Mouse (Mus musculus): ENCODE results near the gene Cfap73.
A peak's percentile ranks its signal among the peaks of the same experiment; 100 is the strongest.

Cfap73 gene

DNA sequence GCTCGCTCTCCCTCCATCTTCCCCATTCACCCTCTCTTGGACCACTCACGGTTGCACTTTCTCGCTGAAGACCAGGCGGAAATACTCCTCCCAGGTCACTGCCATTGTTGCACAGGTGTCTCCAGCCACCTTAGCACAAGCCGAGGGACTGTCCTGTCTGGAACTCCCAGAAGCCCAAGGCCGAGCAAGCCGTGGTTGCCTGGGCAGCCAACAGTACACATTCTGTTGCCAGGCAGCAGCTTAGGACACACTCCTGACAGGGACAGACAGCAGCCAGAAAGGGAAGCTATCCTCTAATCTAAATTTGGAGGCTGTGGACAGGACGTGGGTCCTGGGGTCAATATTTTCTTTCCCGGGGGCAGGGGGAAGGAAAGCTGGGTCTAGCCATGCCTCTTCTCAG, at the start of gene Cfap73:
Gene Cfap73, minus strand, starts transcription at position 105 of the 400 bp plus-strand sequence.
- no peak for DNase-seq (ENCODE audit: low spot score in 2 of 2)

DNA sequence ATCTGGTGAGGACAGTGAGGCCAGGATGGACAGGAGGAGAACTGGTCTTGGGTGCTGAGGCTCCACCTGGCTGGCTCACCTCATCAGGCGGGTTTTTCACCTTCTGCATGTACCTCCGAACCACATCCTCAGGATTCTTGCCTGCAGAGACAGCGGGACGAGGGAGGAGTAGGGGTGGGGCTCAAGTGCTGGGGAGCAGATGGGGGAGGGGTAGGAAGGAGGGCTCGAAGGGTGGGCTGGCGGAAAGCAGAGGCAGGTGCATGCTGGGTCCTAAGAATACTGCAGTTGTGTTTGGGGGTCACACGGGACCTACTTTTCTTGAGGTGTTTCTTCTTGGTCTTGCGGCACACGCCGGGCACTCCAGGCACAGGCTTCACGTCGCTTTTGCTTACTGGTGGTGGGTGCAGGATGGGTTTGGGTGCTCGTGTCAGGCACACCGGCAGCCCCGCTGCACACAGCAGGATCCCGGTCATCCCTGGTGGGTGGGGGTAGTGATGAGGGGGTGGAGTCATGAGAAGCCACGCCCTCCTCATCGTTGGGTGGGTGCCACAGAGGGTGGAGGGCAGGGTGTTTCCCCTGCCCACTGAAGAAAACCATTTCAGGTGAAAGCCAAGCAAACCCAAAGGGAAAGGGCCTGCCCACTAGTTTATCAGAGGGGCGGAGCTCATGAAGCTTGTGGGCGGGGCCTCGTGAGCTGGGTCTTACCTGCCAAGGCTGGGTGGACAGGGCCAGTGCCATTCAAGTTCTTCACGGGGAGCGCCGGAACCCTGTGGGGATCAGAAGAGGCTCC, 49.1 kb upstream of the Cfap73 start:
- DNase-seq (ENCODE audit: low spot score in 2 of 2), result no peak

DNA sequence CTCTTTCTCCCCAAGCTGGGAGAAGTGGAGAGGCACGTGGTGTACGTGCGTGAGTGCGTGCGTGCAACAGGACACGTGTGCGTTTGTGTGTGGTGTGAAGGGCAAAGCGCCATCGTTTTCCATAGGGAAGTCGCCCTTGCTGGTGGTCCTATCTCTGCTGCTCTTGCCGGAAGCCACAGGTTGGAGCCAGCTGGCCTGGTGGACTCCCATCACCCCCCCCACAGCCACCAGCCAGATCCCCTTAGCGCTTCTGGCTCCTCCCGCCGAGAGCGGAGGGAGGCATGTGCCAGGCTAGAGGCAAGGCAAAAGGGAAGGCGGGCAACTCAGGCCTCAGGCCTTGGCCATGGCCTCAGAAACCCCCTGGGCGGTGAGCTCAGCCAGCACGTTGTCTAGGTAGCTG, 46.9 kb upstream of the Cfap73 start:
- no peak for DNase-seq (ENCODE audit: low spot score in 2 of 2)

DNA sequence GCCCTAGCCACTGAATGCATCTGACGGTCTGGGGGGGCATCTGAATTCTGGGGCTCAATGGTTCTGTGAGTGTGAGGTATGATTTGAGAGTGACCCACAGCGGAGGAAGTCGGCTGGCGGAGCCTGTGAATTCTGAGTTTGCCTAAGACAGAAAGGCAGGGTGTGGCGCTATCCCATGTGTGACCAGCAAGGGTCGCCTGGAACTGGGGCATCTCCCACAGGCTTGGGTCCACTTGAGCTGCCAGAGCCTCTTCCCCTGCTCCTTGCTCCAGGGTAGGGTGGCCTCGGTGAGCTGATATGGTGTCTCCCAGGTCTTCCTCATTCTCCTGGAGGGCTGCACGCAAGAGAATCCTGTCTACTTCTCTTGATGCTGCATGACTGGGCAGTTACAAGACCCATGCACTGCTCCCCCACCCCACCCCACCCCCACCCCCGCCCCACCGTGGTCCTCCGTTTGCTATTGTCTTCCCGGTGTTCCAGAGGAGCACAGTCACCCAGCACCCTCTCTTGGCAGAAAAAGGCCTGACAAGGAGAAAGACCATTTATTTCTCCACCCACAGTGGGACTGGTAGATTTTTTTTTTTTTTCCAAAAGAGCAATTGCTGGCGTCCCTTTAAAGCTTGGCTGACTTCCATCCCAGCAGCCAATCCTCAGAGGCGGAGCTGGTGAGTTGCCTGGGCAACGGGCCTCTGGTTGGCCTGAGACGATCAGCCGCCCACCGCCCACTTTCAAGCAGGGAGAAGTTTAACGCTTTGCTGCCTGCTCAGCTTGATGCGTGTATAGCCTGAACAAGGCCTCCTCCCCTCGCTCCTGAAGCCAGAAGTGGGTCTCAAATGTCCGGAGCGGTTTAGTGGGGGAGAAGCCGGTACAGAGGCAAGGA, 45.9 kb upstream of the Cfap73 start:
- DNase-seq (ENCODE audit: low spot score in 2 of 2), result peak; percentile 83 to 87

DNA sequence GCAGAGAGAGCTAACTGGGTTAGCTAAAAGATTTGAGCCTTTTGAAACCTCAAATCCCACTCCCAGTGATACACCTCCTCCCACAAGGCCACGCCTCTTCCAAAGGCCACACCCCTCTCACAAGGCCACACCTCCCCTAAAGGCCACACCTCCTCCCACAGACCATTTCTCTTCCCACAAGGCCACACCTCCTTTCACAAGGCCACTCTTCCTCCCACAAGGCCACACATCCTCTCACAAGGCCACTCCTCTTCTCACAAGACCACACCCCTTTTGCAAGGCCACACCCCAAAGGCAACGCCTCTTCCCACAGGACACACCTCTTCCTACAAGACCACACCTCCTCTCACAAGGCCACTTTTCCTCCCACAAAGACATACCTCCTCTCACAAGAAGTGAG, 43.5 kb upstream of the Cfap73 start:
- no peak for DNase-seq (ENCODE audit: low spot score in 2 of 2)

DNA sequence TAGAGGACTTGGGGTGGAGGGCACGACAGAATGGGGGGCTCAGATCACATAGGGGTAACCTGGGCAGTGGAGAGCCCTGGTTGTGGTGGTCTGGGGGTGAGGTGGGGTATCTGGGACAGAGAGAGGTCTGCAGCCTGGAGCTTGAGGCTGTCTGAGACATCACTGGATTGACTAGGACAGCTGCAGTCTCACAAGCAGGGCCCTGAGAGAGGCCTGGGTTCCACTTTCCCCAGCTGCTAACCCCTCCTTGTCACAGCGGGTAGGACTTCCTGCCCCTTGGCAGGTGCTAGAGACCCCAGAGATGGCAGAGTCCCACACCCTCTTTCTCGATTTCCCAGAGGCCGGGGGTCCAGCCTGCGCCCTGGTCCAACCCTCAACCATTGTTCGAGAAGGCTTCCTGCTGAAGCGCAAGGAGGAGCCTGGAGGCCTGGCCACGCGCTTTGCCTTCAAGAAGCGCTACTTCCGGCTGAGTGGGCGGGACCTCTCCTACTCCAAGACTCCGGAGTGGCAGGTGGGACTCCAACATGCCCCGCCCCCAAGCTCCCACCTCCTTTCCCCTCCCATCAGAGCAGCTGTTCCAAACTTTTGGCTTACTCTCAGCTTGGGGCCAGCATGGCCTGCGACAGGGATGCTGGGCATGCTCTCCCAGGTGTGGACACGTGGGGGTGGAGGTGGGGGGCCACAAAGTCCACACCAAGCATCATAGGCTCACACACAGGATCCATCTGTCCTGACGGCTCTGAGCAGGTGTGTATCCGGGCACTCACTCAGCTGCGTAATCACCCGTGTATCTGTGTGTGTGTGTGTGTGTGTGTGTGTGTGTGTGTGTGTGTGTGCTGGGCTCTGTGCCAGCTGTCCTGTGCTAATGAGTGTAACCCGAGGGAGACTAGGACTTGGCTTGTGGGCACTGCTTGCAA, 40.5 kb upstream of the Cfap73 start:
- no peak for DNase-seq (ENCODE audit: low spot score in 2 of 2)

DNA sequence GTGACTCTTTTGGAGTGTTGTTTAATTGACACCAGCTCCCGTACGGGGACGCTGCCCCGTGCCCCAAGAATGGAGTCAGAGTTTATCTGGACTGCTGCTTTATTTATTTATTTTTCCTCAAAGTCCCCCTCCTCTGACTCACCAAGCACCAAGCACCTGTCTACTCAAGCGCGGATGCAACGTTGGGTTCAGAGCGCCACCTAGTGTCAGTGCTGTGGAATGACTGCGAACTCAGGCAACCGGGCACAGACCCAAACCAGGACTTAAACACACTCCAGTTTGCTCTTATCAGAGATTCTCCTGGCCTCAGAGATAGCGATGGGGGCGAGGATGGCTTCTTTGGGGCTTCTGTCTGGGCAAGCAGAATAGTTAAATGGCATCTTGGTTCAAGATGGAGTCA, 39.6 kb upstream of the Cfap73 start:
- no peak for DNase-seq (ENCODE audit: low spot score in 2 of 2)

DNA sequence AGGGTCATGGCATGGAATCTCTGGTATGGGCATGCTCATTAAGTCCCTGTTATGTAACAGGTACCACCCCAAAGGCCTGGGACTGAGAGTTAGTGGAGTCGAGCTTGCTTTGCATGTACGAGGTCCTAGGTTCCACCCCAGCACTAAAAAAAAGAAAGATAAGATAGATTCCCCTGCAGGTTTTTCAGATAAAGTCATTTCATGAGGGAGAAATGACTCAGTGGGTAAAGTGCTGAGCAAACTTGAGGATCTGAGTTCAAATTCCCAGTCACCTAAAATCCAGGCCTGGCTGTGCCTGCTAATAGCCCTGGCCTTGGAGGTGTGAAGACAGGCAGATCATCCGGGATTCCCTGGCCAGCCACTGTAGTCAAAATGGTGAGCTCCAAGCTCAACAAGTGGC, 37.8 kb upstream of the Cfap73 start:
- no peak for DNase-seq (ENCODE audit: low spot score in 2 of 2)

DNA sequence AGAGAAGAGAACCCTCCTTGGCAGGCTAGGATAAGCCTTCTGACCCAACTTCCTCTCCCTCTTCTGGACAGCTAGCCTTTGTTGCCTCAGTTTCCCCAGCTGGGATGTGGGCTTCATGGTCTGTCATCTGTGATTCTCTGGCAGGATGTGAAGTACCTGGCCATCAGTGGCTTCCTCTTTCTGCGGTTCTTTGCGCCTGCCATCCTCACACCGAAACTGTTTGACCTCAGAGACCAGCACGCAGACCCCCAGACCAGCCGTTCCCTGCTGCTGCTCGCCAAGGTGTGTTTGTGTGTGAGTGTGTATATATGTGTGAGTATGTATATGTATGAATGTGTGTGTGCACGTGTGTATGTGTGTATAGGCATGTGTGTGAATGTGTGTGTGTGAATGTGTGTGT, 36.1 kb upstream of the Cfap73 start:
- DNase-seq (ENCODE audit: low spot score in 2 of 2), result no peak

DNA sequence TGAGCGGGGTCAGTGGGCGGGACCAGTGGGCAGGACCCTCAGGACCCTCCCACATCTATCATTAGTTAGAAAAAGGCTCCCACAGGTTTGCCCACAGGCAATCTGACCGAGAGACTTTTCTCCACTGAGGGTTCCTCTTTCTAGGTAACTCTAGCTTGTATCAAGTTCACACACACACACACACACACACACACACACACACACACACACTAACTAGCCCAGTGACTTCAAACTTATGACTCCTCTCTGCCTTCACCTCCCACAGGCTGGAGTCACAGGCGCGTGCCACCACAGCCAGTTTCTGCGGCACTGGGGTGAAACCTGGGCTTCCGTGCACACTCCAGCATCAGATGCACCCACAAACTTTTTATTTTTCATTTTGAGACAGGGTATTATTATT, 34.7 kb upstream of the Cfap73 start:
- no peak for DNase-seq (ENCODE audit: low spot score in 2 of 2)

DNA sequence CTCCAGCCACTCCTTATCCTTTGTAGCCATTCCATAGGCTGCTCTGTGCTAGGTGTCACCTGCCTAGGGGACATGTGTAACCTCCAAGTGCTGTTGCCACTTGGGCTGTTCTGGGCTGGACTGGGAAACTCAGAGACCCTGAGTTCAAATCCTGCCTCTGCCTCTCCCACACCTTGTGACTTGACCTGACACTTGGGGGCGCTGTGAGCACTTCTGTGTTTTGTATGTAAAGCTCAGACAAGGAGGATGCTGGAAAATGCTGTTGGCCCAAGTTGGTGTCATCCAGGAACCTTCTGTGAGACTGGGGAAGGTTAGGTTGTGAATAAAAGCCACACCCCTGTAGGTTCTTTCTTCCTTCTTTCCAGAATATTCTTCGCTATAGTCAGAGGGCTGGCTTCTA, 30.9 kb upstream of the Cfap73 start:
- DNase-seq (ENCODE audit: low spot score in 2 of 2), result no peak

DNA sequence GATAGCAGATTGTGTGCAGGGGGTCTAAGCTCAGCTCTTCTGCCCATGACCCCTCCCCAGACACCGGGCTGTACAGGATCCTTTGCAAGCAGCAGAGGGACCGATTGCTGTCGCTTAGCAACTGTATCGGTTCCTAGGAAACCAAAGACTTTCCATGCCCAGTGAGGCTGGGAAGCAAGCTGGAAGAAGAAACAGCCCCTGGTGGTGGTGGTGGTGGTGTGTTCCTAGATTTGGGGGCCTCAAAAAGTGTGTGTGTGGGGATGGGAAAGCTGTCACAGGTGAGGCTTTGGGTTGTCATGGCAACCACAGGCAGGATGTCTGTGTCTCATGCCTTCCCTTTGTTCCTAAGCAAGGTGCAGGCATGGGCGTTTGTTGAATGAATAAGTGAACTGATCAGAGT, 26.8 kb upstream of the Cfap73 start:
- no peak for DNase-seq (ENCODE audit: low spot score in 2 of 2)

DNA sequence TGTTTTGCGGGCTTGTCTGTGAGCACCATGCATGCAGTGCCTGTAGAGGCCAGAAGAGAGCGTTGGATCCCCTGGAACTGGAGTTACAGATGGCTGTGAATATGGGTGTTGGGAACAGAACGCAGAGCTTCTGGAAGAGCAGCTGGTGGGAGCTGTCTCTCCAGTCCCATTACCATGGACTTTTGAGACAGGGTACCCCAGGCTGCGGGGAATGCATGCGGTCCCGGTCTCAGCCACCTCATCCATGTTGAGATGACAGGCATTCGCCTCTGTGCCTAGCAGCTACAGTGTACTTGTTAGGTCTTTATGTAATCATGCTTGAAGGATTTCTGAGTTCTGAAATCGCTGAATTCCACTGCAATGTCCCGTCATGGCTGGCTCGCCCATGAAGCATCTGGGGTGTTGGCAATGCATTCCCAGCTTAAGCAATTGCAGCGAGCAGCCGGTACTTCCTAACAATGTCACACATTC, 22.3 kb upstream of the Cfap73 start:
- DNase-seq (ENCODE audit: low spot score in 2 of 2), result no peak

DNA sequence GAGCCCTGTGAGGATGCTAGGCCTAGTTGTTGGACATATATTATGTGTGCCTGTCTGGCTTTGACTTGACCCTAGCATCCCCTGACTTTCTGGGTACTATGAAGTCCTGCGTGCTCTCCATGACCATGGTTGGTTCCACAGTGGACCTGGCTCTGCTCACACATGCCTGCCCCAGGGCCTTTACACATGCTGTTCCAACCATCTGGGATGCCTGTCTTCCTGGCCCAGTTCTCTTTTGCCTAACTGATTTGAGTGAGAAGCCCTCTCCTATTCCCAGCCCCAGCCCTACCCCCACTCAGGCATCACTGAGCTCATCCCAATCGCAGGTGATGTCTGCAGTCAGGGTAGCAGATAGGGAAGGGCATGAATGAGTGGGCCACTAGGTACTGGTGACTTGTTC, 19.8 kb upstream of the Cfap73 start:
- no peak for DNase-seq (ENCODE audit: low spot score in 2 of 2)

DNA sequence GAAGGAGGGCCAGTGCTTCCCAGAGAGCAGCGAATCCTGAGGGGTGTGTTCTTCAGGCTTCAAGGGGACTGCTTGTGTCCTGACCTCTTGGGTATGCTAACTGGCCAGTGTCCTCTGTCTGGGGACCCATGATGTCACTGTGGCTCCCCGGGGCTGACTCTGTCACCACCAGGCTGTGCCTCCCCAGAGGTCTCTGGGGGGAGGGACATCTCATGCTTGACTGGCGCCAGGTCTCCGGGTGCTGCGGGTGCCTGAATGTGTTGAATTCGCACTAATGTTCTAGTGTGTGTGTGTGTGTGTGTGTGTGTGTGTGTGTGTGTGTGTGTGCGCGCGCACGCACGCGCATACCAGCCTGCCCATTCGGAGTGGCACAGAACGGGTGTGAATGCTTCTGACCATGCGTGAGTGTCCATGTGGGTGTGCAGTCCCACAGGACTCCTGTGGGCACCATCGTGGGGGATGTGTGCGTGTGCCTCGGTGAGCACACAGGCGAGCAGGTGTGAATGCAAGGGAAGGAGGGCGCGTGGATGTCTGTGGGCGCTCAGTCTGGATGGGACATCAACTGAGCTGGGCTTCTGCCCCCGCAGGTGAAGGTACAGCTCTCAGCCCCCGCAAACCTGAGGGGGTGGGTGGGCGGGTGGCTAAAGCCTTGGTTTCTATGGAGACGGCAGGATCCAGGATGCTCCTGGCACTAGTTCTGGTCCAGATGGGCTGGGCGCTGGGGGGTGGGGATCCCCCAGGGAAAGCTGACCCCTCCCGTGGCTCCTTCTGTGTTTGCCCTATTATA, 19.1 kb upstream of the Cfap73 start:
- no peak for DNase-seq (ENCODE audit: low spot score in 2 of 2)

DNA sequence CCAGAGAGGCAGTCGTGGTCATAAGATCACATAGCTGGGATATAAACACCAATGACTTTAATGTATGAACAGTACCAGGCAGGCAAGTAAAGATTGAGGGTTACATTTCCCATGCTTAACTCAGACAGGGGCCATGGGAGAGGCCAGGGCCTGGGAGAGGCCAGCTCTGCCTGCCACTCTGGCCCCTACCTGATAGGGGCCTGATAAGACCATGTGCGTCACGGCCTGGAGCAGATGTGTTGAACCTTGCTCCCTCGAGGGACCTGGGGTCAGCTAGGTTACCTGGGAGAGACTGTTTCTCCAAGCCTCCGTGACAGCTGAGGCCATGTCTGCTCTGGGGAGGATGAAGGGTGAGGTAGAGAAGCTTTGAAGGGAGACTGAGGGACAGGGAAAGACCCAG, 17.2 kb upstream of the Cfap73 start:
- no peak for DNase-seq (ENCODE audit: low spot score in 2 of 2)

DNA sequence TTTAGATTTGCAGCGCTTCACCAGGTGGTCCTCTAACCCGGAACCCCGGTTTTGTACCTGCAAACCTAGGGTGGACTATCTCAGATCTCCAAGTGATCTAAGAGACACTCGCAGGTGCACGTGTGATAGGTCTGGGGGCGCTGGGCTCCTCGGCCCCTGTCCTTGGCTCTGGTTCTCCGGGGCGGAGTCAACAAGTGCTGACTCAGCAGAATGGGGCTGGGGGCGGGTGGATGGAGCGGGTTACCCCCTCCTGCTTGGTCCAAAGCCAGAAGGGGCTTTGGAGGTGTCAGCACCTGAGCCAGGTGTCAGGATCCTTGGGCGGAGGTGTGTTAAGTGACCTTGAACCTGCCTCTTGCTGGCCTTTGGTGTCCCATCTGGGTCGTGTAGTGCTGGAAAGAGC, 15.9 kb upstream of the Cfap73 start:
- no peak for DNase-seq (ENCODE audit: low spot score in 2 of 2)

DNA sequence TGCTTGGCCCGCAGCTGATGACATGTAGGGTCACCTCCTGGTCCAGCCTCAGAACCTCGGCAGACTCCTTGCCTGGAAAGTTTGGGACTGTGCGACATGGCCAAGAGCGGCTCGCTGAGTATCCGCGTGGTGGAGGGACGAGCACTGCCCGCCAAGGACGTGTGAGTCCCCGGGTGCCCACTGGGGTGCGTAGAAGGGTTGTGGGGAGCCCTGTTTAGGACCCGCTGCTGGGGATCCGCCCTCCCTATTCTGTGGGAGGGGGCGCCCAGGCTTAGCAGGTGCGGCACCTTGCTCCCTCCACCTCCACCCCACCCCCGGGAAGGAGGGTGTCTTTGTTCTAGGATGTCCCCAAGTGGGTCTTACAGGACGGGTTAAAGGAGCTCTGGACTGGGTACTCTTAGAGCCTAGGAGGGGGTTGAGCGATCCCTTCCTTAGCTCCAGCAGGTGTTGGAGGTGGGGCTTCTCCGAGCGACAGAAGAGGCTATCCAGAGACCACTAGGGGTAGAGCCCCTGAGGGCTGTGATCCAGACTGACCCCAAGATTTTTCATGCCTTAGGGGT, 15.4 kb upstream of the Cfap73 start:
- DNase-seq (ENCODE audit: low spot score in 2 of 2), result no peak

DNA sequence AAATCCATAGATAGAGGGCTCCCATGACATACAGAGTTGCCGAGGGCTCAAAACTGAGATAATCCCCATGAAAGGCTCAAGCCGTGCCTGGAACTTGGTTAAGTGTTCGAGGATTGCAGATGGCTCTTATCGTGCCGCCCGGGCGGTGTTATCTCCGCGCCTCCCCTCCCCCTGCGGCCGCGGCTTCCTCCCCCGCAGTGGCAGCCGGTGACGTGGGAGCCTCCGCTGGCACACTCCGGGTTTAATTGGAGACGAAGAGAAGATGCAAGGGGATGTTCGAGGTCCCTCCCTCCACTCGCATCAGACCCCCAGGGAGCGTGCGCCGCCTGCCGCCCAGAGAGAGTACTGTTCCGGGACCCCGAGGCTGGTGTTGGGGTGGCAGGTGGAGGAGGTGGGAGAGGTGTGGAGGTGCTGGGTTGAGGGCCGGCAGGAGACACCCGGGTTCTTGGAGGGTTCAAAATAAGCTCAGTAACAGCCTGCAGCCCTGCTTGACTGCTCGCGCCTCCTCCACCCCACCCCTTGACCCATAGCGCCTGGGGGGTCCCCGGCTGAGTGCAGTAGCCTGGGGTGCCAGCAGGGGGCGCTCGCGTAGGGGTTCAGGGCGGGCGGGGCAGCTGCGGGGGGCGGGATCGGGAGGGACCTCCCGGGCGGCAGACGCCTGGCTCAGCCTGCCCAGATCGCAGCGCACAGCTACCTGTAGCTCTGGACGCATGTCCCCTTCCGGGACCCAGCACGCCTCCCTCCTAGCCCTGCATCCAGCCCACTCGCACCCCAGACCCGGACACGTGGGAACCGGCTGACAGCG, 14.7 kb upstream of the Cfap73 start, which contains the start of gene Rasal1:
Gene Rasal1, plus strand, starts transcription at position 244 of the 805 bp plus-strand sequence.
- DNase-seq (ENCODE audit: low spot score in 2 of 2), result no peak
